Mouse (Mus musculus): ENCODE data around the gene Irf4. TPM values are rescaled to one million over a fixed set of nuclear protein-coding genes. Genes with fewer than 3 reads are reported as not detected.

The Irf4 gene
- polyA plus RNA-seq, 1 experiment from 2014 or later: not detected

DNA sequence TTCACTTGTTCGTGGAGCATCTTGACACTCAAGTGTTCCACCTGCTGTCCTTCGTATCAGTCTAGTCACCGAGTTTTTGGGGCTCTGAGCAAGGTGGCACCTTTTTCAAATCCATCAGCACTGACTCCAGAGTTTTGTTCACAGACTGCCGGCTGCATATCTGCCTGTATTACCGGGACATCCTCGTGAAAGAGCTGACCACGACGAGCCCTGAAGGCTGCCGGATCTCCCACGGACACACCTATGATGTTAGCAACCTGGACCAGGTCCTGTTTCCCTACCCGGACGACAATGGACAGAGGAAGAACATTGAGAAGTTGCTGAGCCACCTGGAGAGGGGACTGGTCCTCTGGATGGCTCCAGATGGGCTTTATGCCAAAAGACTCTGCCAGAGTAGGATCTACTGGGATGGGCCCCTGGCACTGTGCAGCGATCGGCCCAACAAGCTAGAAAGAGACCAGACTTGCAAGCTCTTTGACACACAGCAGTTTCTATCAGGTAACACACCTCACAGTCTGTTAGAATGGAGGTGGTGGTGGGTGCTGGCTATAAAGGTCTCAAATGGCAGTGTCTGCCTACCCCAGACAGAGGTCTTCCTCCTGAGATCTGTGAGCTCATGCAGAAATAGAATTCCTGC lies 8.4 kb downstream of the Irf4 start:
- Histone ChIP-seq H3K4me1 (no peaks in the 10 kb centered on the region), H3K27ac (no peak overlapping the region), H3K27me3 (ENCODE audit: low read depth, poor library complexity, severe bottlenecking) (peaks cover 15% of the 10 kb centered on the region), H3K4me3 (no peak overlapping the region), H3K36me3 (no peaks in the 10 kb centered on the region), H3K9me3 (replicated peaks) (no peaks in the 10 kb centered on the region)
- no peak for DNase-seq (ENCODE audit: low spot score)
- WGBS: 89% methylated on average over 14 of the region's 14 CpGs

DNA sequence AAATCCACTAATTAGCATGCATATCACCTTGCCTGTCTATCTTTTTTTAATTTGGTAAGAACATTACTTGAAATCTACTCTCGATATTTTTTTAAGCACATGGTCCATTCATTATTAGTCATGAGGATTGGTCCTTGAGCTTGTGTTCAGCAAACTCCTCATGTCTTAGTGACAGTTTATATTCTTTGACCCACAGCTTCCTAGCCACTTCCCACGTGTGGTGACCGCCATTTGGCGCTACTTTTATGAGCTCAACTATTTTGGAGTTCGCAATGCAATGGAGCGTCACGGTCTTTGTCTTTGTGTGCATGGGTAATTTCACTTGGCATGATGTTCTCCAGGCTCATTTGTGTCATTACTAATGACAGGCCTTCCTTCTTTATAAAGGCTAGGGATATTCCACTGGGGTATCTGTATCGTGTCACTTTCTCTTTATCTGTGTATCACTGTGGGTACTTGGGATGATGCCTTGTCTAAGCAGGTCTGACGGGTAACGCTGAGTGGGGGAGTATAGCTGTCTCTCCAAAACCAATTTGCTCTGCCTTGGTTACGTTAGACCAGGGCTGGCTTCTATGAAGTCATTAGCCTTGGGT lies 9.9 kb downstream of the Irf4 start:
- no peaks in the 10 kb centered on the region for H3K4me1 ChIP-seq
- no peak overlapping the region for H3K4me3 ChIP-seq
- WGBS: 89% methylated on average over 11 of the region's 11 CpGs
- H3K9me3 ChIP-seq (replicated peaks): no peaks in the 10 kb centered on the region
- no peaks in the 10 kb centered on the region for H3K36me3 ChIP-seq
- DNase-seq (ENCODE audit: low spot score): no peak
- H3K27me3 ChIP-seq (ENCODE audit: low read depth, poor library complexity, severe bottlenecking): no peaks in the 10 kb centered on the region; the same call in 1 of the 2 replicates
- H3K27ac ChIP-seq: no peak overlapping the region

DNA sequence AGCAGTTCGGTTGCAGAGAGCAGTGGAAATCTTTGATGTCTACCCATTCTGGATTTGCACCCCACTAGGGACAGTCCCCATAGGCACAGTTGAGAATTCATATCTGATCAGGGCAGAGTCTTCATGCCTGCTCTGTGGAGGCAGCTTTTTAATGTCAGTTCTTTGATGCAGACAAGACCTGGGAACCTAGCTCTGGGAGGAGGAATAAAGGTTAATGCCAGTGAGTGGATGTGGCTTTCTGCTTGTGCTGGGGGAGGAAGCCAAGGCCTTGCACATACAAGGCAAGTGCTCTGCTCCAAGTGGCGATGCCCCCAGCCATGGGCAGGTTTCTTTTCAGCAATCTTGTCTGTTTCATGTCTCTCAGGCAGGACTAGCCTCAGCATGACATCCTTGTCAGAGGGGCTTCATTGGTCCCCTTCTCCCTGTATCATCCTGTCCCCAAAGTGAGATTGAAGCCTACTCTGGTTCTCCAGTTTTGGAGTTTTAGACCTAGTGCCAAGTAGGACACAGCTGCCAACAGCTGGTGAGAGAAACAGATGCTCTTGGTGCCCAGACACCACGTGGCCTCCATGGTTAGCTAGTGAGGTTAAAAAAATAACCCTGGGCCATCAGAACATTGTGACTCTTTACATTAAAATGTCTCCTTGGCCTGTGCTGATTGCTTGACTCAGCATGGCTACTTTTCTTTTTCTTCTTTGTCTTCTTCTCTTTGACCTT lies 11.5 kb downstream of the Irf4 start:
- H3K9me3 ChIP-seq (replicated peaks): no peaks in the 10 kb centered on the region
- DNase-seq (ENCODE audit: low spot score): no peak
- no peak overlapping the region for H3K4me3 ChIP-seq
- no peaks in the 10 kb centered on the region for H3K36me3 ChIP-seq
- no peaks in the 10 kb centered on the region for H3K4me1 ChIP-seq
- 79% methylated on average over 3 of the region's 3 CpGs for WGBS
- no peak overlapping the region for H3K27ac ChIP-seq
- no peaks in the 10 kb centered on the region for H3K27me3 ChIP-seq (ENCODE audit: low read depth, poor library complexity, severe bottlenecking)

DNA sequence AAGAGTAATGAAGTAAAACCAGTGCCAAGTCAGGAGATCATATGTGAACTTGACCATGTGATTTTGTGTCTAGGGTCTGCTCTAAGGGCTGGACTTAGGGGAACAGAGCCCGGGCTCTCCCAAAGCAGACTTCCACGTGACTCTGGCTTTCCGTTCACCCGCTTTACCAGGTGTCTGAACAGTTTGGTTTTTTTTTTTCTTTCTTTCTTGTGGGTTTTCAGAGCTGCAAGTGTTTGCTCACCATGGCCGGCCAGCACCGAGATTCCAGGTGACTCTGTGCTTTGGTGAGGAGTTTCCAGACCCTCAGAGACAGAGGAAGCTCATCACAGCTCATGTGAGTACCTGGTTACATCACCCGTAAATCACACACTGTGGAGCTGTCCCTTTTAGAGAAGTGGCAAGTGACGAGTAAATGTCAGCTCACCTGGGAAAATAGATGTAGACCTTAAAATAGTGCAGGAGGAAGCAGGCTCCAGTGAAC lies 12.2 kb downstream of the Irf4 start:
- DNase-seq (ENCODE audit: low spot score): no peak
- Histone ChIP-seq H3K4me3 (no peak overlapping the region), H3K27me3 (ENCODE audit: low read depth, poor library complexity, severe bottlenecking) (no peaks in the 10 kb centered on the region), H3K4me1 (no peaks in the 10 kb centered on the region), H3K27ac (no peak overlapping the region), H3K9me3 (replicated peaks) (no peaks in the 10 kb centered on the region), H3K36me3 (no peaks in the 10 kb centered on the region)
- 90% methylated on average over 8 of the region's 8 CpGs for WGBS

DNA sequence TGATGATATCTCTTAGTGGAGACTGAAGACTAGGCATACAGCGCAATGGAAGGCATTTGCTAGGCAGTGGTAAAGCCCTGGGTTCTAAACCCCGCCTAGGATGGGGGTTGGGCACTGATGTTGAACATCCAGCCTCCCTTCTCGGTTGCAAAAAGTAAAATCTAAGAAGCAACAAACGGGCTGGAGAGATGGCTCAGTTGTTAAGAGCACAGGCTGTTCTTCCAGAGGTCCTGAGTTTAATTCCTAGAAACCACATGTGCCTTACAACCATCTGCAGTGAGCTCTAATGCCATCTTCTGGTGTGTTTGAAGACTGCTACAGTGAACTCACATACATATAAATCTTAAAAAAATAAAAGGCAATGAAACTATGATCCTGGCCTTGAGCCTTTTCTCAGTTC lies 13.2 kb downstream of the Irf4 start:
- Histone ChIP-seq H3K36me3 (no peaks in the 10 kb centered on the region), H3K9me3 (replicated peaks) (no peaks in the 10 kb centered on the region), H3K4me3 (no peak overlapping the region), H3K27me3 (ENCODE audit: low read depth, poor library complexity, severe bottlenecking) (no peaks in the 10 kb centered on the region), H3K4me1 (no peaks in the 10 kb centered on the region), H3K27ac (no peak overlapping the region)
- DNase-seq (ENCODE audit: low spot score): no peak
- WGBS: 80% methylated on average over 4 of the region's 4 CpGs

DNA sequence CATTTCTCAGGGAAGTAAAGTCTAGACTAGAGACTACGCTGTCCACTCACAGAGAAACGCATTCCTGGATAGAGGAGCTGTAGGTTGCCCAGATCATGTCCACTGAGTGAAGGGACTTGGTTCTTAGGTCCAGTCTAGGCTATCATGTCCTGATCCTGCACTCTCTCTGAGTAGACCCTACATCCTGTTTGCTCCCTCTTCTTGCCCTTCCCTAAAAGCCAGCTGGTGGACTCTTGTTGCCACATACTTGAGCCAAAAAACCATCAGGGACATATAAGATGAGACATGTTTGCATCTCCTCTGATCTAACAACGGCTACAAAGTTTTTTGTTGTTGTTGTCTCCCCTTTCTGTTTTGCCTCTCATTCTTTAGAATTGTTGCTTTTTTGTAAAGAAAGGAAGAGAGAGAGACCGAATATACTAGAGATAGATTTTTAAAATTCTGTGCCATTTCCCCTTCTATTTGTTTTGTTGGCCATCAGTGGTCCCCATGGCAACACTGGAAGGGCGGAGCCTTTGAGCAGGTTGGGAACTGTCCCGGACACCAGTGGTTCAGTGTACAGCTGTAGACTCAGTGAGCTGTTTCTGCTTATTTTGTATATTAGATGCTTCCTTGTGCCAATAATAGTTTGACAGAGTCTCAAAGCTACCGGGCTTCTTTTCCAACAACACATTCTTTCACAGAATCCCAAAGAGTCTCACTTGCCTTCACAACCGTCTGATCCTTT lies 15.2 kb downstream of the Irf4 start:
- no peaks in the 10 kb centered on the region for H3K9me3 ChIP-seq (replicated peaks)
- no peaks in the 10 kb centered on the region for H3K27me3 ChIP-seq (ENCODE audit: low read depth, poor library complexity, severe bottlenecking)
- H3K4me1 ChIP-seq: no peaks in the 10 kb centered on the region
- 86% methylated on average over 8 of the region's 8 CpGs for WGBS
- no peak overlapping the region for H3K27ac ChIP-seq
- no peak for DNase-seq (ENCODE audit: low spot score)
- no peaks in the 10 kb centered on the region for H3K36me3 ChIP-seq
- H3K4me3 ChIP-seq: no peak overlapping the region

DNA sequence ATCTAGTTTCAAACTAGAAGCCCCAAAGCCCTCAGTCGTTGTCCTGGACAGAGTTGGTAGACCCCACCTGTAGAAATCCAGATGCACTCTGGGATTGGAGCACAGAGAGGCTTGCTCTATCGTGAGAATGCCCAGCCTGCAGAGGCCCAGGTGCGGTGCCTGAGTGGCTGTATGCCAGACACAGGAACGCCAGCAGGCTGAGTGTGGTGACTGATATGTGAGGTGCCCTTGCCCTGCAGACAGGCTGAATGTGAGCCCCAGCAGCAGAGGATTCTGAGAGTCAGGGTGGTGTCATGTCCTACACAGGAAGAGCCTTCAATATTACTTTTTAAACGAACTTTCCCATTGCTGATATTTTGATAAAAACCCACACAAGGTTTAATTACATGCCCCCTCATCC lies 16.9 kb downstream of the Irf4 start:
- Histone ChIP-seq H3K4me1 (no peaks in the 10 kb centered on the region), H3K27me3 (ENCODE audit: low read depth, poor library complexity, severe bottlenecking) (no peaks in the 10 kb centered on the region), H3K4me3 (no peak overlapping the region), H3K9me3 (replicated peaks) (no peaks in the 10 kb centered on the region), H3K36me3 (no peaks in the 10 kb centered on the region), H3K27ac (no peak overlapping the region)
- 82% methylated on average over 5 of the region's 5 CpGs for WGBS
- DNase-seq (ENCODE audit: low spot score): no peak

DNA sequence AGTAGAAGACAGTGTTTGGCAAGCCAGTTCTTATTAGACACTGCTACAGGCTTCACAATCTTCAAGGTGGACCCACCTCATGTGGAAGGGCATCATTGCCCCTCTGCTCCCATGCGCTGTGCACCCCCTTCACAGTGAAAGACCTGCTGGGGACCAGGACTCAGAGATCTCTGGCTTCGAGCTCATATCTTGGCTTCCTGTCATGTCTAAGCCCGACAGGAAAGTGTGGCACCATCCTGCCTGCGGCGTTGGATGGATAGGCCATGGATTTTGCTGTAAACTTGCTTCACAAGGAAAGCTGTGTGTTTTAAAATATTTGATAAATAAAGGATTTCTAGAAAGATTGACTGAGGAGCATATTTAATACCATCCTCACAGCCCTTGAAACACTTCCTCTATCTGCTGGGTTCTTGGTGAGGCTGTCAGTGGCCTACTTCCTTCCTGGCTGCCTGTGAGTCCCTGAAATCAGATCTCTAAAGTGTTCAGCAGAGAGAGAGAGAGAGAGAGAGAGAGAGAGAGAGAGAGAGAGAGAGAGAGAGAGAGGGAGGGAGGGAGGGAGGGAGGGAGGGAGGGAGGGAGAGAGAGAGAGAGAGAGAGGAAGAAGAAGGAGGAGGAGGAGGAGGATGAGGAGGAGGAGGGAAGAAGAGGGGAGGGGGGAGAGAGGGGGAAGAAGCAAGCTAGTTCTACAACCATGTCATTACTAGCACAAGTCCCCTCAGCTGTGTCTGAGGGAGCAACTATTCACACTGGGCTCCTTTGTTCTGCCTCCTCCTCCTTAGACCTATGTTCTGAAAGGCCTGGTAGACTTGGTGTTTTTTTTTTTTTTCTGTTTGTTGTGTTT lies 17.8 kb downstream of the Irf4 start:
- no peaks in the 10 kb centered on the region for H3K4me1 ChIP-seq
- H3K27ac ChIP-seq: no peak overlapping the region
- no peaks in the 10 kb centered on the region for H3K9me3 ChIP-seq (replicated peaks)
- no peak for DNase-seq (ENCODE audit: low spot score)
- no peak overlapping the region for H3K4me3 ChIP-seq
- H3K36me3 ChIP-seq: no peaks in the 10 kb centered on the region
- no peaks in the 10 kb centered on the region for H3K27me3 ChIP-seq (ENCODE audit: low read depth, poor library complexity, severe bottlenecking)
- 92% methylated on average over 5 of the region's 5 CpGs for WGBS

DNA sequence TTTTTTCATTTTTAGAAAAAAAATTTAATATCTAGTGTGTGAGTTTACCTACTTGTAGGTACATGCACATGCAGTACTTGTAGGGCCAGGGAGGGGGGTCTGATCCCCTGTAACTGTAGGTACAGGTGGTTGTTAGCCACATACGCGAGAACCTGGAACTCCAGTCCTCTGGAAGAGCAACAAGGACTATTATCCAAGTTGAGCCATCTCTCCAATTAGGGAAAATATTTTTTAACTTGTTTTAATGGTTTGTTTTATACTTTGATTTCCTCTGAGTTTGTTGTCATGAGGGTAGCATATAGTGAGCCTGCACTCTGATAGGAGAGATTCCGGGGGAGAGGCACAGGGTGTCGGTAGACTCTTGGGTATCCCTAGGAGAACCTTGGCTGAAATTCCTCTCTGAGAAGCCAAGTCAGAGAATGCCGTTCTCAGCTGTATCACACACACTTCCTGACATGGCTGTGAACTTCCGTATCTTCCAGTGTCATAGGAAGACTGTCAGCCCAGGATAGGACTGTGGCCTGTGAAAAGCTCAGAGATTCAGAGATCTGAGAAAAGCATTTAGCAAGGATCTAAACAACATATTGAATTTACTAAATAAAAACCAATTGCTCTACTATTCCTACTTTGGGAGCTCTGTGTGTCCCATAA lies 18.6 kb downstream of the Irf4 start:
- no peaks in the 10 kb centered on the region for H3K4me1 ChIP-seq
- no peaks in the 10 kb centered on the region for H3K27me3 ChIP-seq (ENCODE audit: low read depth, poor library complexity, severe bottlenecking)
- WGBS: 87% methylated on average over 6 of the region's 6 CpGs
- H3K9me3 ChIP-seq (replicated peaks): no peaks in the 10 kb centered on the region
- no peak overlapping the region for H3K4me3 ChIP-seq
- DNase-seq (ENCODE audit: low spot score): no peak
- no peak overlapping the region for H3K27ac ChIP-seq
- H3K36me3 ChIP-seq: no peaks in the 10 kb centered on the region

DNA sequence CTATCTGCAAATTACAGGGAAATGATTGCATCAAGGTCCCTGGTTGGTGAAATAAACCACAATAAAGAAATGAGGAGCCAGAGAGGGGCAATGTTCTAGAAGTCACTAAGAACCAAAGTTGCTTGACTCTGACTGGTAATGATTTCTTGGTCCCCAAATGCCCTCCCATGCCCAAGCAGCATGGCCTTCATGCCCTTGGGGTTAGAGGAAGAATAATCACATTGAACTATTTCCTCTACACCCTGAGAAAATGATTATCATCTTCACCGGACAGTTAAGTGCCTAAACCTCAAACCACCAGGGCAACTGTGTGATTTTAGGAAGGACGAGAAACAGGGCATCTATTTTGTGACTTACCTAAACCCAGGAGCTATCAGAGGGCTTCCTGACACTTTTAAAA lies 27.0 kb downstream of the Irf4 start:
- H3K27ac ChIP-seq: no peak overlapping the region
- H3K27me3 ChIP-seq (ENCODE audit: low read depth, poor library complexity, severe bottlenecking): no peaks in the 10 kb centered on the region
- H3K4me3 ChIP-seq: no peak overlapping the region
- H3K9me3 ChIP-seq (replicated peaks): no peaks in the 10 kb centered on the region
- no peaks in the 10 kb centered on the region for H3K36me3 ChIP-seq
- H3K4me1 ChIP-seq: no peaks in the 10 kb centered on the region
- 80% methylated on average over 2 of the region's 2 CpGs for WGBS
- no peak for DNase-seq (ENCODE audit: low spot score)

DNA sequence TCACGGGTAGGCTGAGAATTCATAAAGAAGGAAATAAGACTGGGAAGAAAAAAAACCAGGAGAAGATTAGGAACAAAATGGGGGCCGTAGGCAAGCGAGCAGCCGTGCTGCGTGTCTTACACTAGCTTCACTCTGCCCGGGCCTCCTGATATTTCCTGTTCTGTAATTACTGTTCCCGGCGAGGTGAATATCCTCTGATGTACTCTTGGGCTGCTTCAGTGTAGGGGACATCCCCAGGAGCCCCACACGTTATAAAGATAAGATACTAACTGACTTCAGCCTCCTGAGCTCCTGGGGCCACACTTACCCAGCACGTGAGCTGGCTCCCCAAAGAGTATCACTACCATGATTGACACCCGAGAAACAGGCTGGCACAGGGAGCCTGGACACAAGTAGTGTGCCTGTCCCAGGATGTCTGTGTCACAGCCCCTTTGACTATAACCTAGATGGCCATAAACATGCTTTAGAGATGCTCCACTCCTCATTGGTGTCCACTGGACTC lies 28.7 kb downstream of the Irf4 start:
- H3K36me3 ChIP-seq: no peaks in the 10 kb centered on the region
- no peaks in the 10 kb centered on the region for H3K27me3 ChIP-seq (ENCODE audit: low read depth, poor library complexity, severe bottlenecking)
- H3K9me3 ChIP-seq (replicated peaks): no peaks in the 10 kb centered on the region
- peaks cover 10% of the 10 kb centered on the region for H3K4me1 ChIP-seq
- no peak overlapping the region for H3K27ac ChIP-seq
- no peak for DNase-seq (ENCODE audit: low spot score)
- 83% methylated on average over 11 of the region's 11 CpGs for WGBS
- H3K4me3 ChIP-seq: no peak overlapping the region

DNA sequence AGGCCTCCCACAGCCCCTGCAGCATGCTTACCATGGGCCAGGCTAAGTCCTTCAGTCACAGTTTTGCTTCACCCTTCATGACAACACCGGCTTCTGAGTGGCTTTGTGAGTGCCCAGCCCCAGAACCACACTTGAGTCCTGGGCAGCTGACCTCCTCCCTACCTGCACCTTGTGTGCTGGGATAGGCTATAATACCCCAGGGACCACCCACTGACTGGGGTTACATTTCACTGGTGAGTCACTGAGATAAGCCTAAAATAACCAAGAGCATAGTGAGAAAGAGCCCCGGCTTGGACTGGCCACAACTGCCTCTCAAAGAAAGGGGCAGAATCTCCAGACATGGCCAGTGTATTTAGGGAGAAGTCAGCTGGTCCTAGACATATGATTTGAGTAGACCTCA lies 32.9 kb downstream of the Irf4 start:
- peaks cover 14% of the 10 kb centered on the region for H3K4me1 ChIP-seq
- H3K9me3 ChIP-seq (replicated peaks): no peaks in the 10 kb centered on the region
- H3K27me3 ChIP-seq (ENCODE audit: low read depth, poor library complexity, severe bottlenecking): no peaks in the 10 kb centered on the region
- H3K27ac ChIP-seq: no peak overlapping the region
- no peaks in the 10 kb centered on the region for H3K36me3 ChIP-seq
- 53% methylated on average over 2 of the region's 2 CpGs for WGBS
- H3K4me3 ChIP-seq: no peak overlapping the region
- no peak for DNase-seq (ENCODE audit: low spot score)
